Mouse (Mus musculus): ENCODE data around the gene Tymp. TPM values are rescaled to one million over a fixed set of nuclear protein-coding genes. Genes with fewer than 3 reads are reported as not detected.

The Tymp gene
- polyA plus RNA-seq, 1 experiment from 2014 or later, result 1.0 TPM

DNA sequence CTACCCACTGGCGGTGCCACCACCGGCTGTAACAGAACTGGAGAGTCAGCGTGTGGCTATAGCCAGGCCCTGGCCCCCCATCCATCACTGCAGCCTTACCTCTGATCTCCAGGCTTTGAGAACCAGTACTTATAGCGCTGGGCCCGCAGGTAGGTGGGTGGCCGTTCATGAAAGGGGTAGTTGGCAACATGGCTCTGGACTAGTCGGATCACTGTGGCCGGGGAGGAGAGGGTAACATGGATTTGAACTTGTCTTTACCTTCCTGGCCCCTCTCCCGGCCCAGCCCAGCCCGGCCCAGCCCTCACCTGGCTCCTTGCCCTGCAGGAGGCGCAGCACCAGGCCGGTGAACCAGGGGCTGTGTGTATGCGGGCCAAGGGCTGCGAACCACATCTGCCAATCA is 24.8 kb downstream of the Tymp start:
- Histone ChIP-seq H3K27ac (no peak overlapping the region), H3K36me3 (peaks cover 45% of the 10 kb centered on the region), H3K4me1 (peaks cover 19% of the 10 kb centered on the region), H3K4me3 (no peak overlapping the region), H3K9me3 (no peaks in the 10 kb centered on the region), H3K9ac (no peak overlapping the region), H3K4me2 (no peak overlapping the region), H3K27me3 (no peaks in the 10 kb centered on the region)
- ATAC-seq (ENCODE audit: insufficient number of reproducible peaks, low FRiP score, low TSS enrichment, low read depth), result no peak
- 95% methylated on average over 14 of the region's 14 CpGs for WGBS

DNA sequence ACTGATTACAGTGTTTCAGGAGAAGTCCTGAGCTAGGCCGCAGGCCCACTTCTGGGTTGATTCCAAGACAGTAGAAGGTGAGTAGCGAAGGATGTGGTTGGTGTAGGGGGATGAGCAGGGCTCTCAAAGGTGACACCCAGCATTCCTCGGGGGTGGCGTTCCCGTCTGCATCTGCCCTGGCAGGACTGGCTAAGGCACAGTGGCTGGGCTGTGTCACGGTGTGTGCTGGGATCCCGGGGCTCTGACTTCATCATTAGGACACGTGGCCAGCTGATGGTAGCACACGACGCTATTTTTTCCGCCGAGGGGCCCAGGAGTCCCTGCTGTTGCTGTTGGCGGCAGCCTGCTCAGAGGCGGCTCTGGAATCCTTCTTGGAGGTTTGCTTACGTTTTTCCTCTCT is 25.5 kb downstream of the Tymp start:
- H3K27me3 ChIP-seq, result no peaks in the 10 kb centered on the region
- H3K27ac ChIP-seq, result no peak overlapping the region
- H3K4me2 ChIP-seq, result no peak overlapping the region
- H3K4me3 ChIP-seq, result no peak overlapping the region
- H3K9me3 ChIP-seq, result no peaks in the 10 kb centered on the region
- ATAC-seq (ENCODE audit: insufficient number of reproducible peaks, low FRiP score, low TSS enrichment, low read depth), result no peak
- H3K36me3 ChIP-seq, result peaks cover 45% of the 10 kb centered on the region
- H3K4me1 ChIP-seq, result peaks cover 16% of the 10 kb centered on the region
- WGBS, result 88% methylated on average over 15 of the region's 15 CpGs
- H3K9ac ChIP-seq, result no peak overlapping the region

DNA sequence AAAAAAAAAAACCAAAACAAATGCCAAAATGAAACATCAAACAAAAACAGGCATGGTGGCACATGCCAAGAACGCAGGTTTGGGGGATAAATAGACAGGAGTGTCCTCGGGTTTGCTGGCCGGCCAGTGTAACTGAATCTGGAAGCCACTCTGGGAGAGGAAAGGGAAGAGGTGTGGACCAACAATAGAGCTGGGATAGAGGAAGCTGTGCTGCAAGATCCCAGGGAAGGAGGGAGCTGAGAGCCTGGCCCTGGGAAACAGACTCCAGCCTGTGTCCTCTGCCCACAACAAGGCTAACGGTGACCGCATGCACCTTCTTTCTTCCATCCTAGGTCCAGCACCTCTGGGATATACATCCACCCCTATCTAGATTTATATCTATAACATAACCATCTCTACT is 26.4 kb downstream of the Tymp start:
- Histone ChIP-seq H3K27me3 (no peaks in the 10 kb centered on the region), H3K9ac (no peak overlapping the region), H3K4me1 (peaks cover 16% of the 10 kb centered on the region), H3K4me3 (no peak overlapping the region), H3K36me3 (peaks cover 45% of the 10 kb centered on the region), H3K27ac (no peak overlapping the region), H3K9me3 (no peaks in the 10 kb centered on the region), H3K4me2 (no peak overlapping the region)
- WGBS, result 77% methylated on average over 5 of the region's 5 CpGs
- ATAC-seq (ENCODE audit: insufficient number of reproducible peaks, low FRiP score, low TSS enrichment, low read depth), result no peak

DNA sequence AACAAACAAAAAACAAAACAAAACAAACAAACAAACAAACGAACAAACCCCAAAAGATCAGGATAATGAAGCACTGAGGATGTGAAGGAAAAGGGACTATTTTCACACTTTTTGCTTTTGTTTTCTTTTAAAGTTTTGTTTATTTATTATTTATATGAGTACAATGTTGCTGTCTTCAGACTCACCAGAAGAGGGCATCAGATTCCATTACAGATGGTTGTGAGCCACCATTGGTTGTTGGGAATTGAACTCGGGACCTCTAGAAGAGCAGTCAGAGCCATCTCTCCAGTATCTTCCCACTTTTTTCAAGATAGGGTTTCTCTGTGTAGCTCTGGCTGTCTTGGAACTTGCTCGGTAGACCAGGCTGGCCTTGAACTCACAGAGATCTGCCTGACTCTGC is 33.5 kb downstream of the Tymp start:
- no peak overlapping the region for H3K4me2 ChIP-seq
- no peaks in the 10 kb centered on the region for H3K4me1 ChIP-seq
- H3K27ac ChIP-seq, result no peak overlapping the region
- no peaks in the 10 kb centered on the region for H3K9me3 ChIP-seq
- 86% methylated on average over 3 of the region's 3 CpGs for WGBS
- H3K36me3 ChIP-seq, result peaks cover 4% of the 10 kb centered on the region; the same call in 1 of the 2 replicates
- H3K27me3 ChIP-seq, result no peaks in the 10 kb centered on the region
- no peak overlapping the region for H3K4me3 ChIP-seq
- H3K9ac ChIP-seq, result no peak overlapping the region
- ATAC-seq (ENCODE audit: insufficient number of reproducible peaks, low FRiP score, low TSS enrichment, low read depth), result no peak

DNA sequence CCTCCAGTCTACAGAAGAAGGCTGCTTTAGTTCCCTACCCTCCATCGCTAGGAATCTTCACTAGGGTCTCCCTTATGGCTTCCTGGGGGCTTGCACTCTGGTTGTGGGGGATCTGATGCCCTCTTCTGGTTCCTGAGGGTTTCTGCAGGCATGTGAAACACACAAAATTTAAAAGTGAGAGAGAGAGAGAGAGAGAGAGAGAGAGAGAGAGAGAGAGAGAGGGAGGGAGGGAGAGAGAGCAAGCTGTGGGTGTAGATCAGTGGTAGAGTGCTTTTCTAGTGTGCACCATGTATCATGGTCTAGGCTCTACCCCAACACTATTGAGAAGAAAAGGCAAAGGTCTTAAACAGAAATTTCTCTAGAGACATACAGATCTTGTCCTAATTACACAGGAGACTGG is 35.2 kb downstream of the Tymp start:
- ATAC-seq (ENCODE audit: insufficient number of reproducible peaks, low FRiP score, low TSS enrichment, low read depth), result no peak
- Histone ChIP-seq H3K9ac (no peak overlapping the region), H3K4me3 (no peak overlapping the region), H3K27me3 (no peaks in the 10 kb centered on the region), H3K27ac (no peak overlapping the region), H3K36me3 (no peaks in the 10 kb centered on the region), H3K4me2 (no peak overlapping the region), H3K4me1 (no peaks in the 10 kb centered on the region), H3K9me3 (no peaks in the 10 kb centered on the region)
- WGBS, result 36% methylated on average over 1 of the region's 1 CpGs

DNA sequence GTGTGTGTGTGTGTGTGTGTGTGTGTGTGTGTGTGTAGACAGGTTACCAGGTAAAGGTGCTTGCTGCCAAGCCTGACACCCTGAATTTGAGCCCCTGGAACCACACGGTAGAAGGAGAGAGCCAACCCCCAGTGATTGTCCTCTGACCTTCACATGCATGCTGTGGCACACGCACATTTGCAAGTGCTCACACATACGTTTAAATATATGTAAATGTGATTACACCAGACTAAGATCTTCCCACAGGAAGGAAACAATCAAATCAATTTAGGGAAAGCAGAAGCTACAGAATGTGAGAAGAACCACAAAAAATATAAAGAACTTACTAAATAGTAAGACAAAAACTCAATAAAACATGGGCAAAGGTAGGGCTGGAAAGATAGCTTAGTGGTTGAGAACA is 36.7 kb downstream of the Tymp start:
- no peak for ATAC-seq (ENCODE audit: insufficient number of reproducible peaks, low FRiP score, low TSS enrichment, low read depth)
- Histone ChIP-seq H3K4me2 (no peak overlapping the region), H3K36me3 (no peaks in the 10 kb centered on the region), H3K27me3 (no peaks in the 10 kb centered on the region), H3K4me1 (no peaks in the 10 kb centered on the region), H3K9ac (no peak overlapping the region), H3K4me3 (no peak overlapping the region), H3K27ac (no peak overlapping the region), H3K9me3 (no peaks in the 10 kb centered on the region)
- WGBS, result 84% methylated on average over 3 of the region's 3 CpGs

DNA sequence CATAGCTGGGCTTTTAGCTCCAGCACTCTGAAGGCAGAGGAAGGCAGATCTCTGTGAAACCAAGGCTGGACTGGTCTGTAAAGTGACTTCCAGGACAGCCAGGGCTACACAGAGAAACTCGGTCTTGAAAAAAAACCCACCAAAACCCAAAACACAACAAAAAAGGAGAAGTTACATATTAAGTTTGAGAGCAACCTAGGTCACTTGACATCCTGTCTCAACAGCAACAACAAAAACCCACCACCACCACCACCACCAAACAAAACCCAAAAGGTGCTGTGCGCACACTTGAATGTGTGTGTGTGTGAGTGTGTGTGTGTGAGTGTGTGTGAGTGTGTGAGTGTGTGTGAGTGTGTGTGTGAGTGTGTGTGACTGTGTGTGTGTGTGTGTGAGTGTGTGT is 37.1 kb downstream of the Tymp start:
- 91% methylated on average over 2 of the region's 2 CpGs for WGBS

DNA sequence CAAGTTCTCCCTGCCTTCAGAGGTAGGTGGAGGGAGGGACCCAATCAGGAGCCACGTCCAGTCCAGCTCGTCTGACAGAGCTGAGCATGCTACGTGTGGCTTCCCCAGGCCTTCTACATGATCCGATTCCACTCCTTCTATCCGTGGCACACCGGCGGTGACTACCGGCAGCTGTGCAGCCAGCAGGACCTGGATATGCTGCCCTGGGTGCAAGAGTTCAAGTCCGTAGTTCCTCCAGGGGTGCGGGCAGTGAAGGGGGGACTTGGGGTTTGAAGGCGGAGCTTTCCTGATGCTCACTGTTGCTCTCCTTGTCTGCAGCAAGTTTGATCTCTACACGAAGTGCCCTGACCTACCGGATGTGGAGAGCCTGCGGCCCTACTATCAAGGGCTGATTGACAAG is 40.4 kb downstream of the Tymp start:
- no peak overlapping the region for H3K4me2 ChIP-seq
- no peak overlapping the region for H3K9ac ChIP-seq
- no peaks in the 10 kb centered on the region for H3K36me3 ChIP-seq
- ATAC-seq (ENCODE audit: insufficient number of reproducible peaks, low FRiP score, low TSS enrichment, low read depth), result no peak
- no peaks in the 10 kb centered on the region for H3K27me3 ChIP-seq
- H3K4me3 ChIP-seq, result no peak overlapping the region
- H3K9me3 ChIP-seq, result no peaks in the 10 kb centered on the region
- WGBS, result 83% methylated on average over 14 of the region's 14 CpGs
- no peak overlapping the region for H3K27ac ChIP-seq
- H3K4me1 ChIP-seq, result no peaks in the 10 kb centered on the region

More for the DNA sequence above, 37.1 kb downstream of the Tymp start:
- Histone ChIP-seq H3K9me3 (no peaks in the 10 kb centered on the region), H3K27me3 (no peaks in the 10 kb centered on the region), H3K27ac (no peak overlapping the region), H3K4me2 (no peak overlapping the region), H3K36me3 (no peaks in the 10 kb centered on the region), H3K4me3 (no peak overlapping the region), H3K9ac (no peak overlapping the region), H3K4me1 (no peaks in the 10 kb centered on the region)
- no peak for ATAC-seq (ENCODE audit: insufficient number of reproducible peaks, low FRiP score, low TSS enrichment, low read depth)

DNA sequence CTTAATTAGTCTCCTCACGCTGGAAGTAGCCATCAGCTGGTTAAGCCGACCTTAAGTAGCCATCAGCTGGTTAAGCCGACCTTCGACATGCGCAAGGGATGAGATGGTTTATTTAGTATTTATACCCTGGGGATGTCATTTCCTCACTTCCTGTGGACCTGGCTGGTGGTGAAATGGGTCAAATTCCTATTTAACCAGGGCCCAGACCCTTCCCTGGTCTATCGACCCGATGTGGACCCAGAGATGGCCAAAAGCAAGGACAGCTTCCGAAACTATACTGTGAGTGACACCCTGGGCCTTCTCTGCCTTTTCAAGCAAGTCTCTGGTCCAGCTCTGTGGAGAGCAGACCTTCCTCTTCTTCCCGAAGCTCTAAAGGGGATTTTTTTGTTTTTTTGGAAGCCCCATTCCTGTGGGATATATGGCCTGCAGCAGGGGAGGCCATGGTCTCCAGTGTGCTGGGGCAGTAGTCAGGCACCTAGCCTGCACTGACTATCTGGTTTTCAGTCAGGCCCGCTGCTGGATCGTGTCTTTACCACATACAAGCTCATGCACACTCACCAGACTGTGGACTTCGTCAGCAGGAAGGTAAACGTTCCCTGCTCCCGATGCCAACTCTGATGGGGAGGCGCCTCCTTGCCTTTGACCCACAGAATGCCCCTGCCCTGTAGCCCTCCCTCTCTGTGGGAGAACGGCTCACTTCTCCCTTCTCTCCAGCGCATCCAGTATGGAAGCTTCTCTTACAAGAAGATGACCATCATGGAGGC is 41.9 kb downstream of the Tymp start:
- Histone ChIP-seq H3K4me1 (no peaks in the 10 kb centered on the region), H3K9me3 (no peaks in the 10 kb centered on the region), H3K27ac (no peak overlapping the region), H3K36me3 (no peaks in the 10 kb centered on the region), H3K9ac (no peak overlapping the region), H3K4me3 (no peak overlapping the region), H3K27me3 (no peaks in the 10 kb centered on the region), H3K4me2 (no peak overlapping the region)
- 82% methylated on average over 17 of the region's 17 CpGs for WGBS
- ATAC-seq (ENCODE audit: insufficient number of reproducible peaks, low FRiP score, low TSS enrichment, low read depth), result no peak

DNA sequence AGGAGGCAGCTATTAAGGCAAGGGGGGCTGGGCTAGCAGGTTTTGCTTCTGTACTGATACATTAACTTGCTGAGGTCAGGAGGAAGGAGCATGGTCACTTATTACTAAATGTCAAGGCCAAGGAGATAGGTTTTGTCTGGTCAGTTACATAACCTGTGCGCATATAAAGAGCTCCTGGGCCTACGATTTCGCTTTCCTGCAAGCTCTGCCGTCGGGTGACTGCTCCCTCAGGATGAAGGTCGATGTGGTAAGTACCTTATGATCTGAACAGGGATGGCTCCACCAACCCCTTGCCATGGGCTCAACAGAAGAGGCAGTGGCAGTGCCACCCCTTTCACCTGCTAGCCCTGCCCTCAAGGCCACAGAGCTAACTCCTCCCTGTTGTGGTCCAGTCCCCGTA is 42.6 kb downstream of the Tymp start, which contains the start of gene Miox:
Gene Miox (plus strand): TSS at position 128 of the 400 bp plus-strand sequence.
- ATAC-seq (ENCODE audit: insufficient number of reproducible peaks, low FRiP score, low TSS enrichment, low read depth), result no peak
- Histone ChIP-seq H3K27ac (no peak within 1 kb of the TSS), H3K36me3 (no peaks in the 10 kb centered on the region), H3K9ac (no peak within 1 kb of the TSS), H3K27me3 (no peaks in the 10 kb centered on the region), H3K9me3 (no peaks in the 10 kb centered on the region), H3K4me2 (no peak within 1 kb of the TSS), H3K4me3 (no peak within 1 kb of the TSS), H3K4me1 (no peaks in the 10 kb centered on the region)
- 86% methylated on average over 7 of the region's 7 CpGs for WGBS

DNA sequence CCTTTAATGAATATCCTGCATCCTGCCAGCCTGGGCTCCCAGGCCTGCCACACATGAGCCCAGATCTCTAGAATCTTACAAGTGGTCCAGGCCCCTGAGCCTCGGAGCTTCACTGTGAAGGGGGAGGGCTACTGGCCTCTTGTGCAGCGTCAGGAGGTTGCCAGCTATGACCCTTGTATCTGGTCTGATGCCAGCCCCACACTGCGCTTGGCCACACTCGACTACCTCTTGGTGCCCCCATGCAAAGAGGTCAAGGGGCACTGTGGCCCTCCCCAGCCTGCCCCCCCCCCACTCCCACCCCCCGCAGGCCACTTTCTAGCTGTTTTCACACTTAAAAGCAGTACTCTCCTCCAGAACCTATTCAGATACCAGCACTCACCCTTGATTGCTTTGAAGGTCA is 50.4 kb downstream of the Tymp start:
- Histone ChIP-seq H3K27me3 (peaks cover 17% of the 10 kb centered on the region; the same call in 1 of the 2 replicates), H3K4me3 (no peak overlapping the region), H3K36me3 (no peaks in the 10 kb centered on the region), H3K4me1 (peaks cover 6% of the 10 kb centered on the region), H3K27ac (no peak overlapping the region), H3K9me3 (no peaks in the 10 kb centered on the region), H3K4me2 (no peak overlapping the region), H3K9ac (no peak overlapping the region)
- 65% methylated on average over 5 of the region's 5 CpGs for WGBS
- no peak for ATAC-seq (ENCODE audit: insufficient number of reproducible peaks, low FRiP score, low TSS enrichment, low read depth)

DNA sequence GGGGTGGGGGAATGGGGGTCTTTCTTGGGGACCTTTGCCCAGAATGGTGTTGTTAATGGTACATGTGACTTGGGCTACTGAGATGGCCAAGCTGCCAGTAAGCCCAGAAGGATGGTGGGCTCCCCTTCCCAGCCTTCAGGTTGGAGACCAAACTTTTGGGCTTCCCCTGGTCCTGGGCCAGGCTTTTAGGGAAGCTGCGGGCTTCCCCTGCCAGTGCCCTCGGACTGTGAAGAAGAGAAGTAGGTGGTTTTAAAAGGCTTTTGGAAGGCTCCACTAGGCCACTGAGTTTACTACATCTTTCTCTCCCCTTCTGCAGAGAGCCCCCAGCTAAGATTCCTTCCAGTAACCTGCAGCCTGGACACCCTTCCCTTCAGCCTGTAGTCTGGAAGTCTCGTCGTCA is 53.2 kb downstream of the Tymp start:
- Histone ChIP-seq H3K9me3 (no peaks in the 10 kb centered on the region), H3K27me3 (peaks cover 19% of the 10 kb centered on the region; the same call in 1 of the 2 replicates), H3K4me2 (no peak overlapping the region), H3K9ac (no peak overlapping the region), H3K4me1 (peaks cover 6% of the 10 kb centered on the region), H3K27ac (no peak overlapping the region), H3K36me3 (no peaks in the 10 kb centered on the region), H3K4me3 (no peak overlapping the region)
- WGBS, result 81% methylated on average over 4 of the region's 4 CpGs
- ATAC-seq (ENCODE audit: insufficient number of reproducible peaks, low FRiP score, low TSS enrichment, low read depth), result no peak

All from limb, embryonic 15.5 days (tissue).